Mouse (Mus musculus): ENCODE results near the gene Arr3.

Arr3 gene

DNA sequence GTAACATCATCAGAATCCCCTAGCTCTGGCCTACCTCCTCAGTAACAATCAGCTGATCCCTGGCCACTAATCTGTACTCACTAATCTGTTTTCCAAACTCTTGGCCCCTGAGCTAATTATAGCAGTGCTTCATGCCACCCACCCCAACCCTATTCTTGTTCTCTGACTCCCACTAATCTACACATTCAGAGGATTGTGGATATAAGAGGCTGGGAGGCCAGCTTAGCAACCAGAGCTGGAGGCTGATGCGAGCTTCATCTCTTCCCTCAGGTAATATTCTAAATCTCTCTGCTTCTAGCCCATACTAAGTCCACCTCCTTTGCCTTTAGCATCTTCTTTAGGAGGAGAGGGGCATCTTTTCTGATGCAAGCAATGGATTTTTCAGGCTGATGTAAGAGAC lies at the start of gene Arr3:
Gene Arr3, plus strand, starts transcription at position 184 of the 400 bp plus-strand sequence.
- DNase-seq = no peak

- no peak for DNase-seq
Observed at GRCm38 (mm10) chrX:100556026-100556425, 49.3 kb upstream of the Arr3 start.

GRCm38 (mm10) chrX:100565696-100566095 lies 39.6 kb upstream of the Arr3 start:
- no peak for DNase-seq

- no peak for DNase-seq
Observed at GRCm38 (mm10) chrX:100571951-100572350, 33.3 kb upstream of the Arr3 start, which contains the start of gene Awat1. Gene Awat1 (plus strand): TSS chrX:100572251.

- no peak for DNase-seq
Observed at GRCm38 (mm10) chrX:100594791-100595190, 10.5 kb upstream of the Arr3 start, which contains the start of gene P2ry4. Gene P2ry4 (minus strand): TSS chrX:100594869.

- DNase-seq = no peak
Observed at GRCm38 (mm10) chrX:100597439-100597838, 7.9 kb upstream of the Arr3 start.

DNA sequence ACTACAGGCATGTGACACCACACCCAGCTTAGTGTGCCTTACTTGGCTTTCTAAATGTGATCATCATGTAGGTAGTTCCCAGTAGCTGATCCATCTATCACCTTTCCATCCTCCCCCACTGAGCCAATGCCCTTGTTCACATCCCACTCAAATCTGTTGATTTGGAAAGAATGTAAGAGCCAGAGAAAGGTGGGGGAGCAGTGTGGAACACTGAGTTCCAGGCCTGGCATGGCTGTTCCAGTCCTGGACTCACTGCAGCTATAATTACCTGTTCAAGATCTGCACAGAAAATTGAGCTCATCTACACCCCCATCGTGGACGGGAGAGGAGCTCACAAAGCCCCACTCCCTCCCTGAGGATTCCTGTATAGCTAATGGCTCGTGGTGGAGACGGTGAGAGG lies 5.5 kb upstream of the Arr3 start:
- DNase-seq = no peak

GRCm38 (mm10) chrX:100618488-100618887 lies 13.2 kb downstream of the Arr3 start:
- no peak for DNase-seq

DNA sequence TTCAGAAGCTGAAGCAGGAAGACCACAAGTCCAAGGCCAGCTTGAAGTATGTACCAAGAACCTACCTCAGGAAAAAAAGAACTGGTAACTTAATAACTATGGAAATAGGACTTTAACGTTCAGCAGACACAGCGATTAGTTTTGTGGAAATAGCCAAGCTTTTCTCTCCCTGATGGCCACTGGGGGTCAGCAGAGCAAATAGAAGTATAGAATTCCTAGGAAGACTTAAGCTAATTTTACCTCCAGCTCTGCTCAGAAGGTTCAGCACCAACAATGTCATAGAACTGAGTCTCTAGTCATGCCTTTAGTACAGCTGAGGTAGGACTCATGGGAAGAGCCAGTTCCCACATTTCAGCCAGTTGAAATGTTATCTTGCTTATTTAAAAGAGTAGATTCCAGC lies 16.1 kb downstream of the Arr3 start:
- no peak for DNase-seq

GRCm38 (mm10) chrX:100624242-100624641 lies 18.9 kb downstream of the Arr3 start:
- DNase-seq = no peak

- no peak for DNase-seq
Observed at GRCm38 (mm10) chrX:100625146-100625545, 19.8 kb downstream of the Arr3 start.

DNA sequence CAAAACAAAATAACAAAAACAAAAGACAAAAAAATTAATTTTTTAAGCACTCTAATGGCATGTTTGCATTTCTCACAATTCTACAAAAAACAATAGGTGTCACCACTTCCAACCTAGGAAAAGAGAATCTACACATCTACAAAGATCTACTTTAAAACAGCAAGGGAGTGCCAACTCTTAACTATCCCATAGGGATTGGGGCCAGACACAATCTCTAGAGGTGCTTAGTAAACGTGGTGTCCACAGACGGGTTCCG lies 20.2 kb downstream of the Arr3 start, which contains the start of gene Kif4:
Gene Kif4, plus strand, starts transcription at position 192 of the 256 bp plus-strand sequence.
- no peak for DNase-seq

DNA sequence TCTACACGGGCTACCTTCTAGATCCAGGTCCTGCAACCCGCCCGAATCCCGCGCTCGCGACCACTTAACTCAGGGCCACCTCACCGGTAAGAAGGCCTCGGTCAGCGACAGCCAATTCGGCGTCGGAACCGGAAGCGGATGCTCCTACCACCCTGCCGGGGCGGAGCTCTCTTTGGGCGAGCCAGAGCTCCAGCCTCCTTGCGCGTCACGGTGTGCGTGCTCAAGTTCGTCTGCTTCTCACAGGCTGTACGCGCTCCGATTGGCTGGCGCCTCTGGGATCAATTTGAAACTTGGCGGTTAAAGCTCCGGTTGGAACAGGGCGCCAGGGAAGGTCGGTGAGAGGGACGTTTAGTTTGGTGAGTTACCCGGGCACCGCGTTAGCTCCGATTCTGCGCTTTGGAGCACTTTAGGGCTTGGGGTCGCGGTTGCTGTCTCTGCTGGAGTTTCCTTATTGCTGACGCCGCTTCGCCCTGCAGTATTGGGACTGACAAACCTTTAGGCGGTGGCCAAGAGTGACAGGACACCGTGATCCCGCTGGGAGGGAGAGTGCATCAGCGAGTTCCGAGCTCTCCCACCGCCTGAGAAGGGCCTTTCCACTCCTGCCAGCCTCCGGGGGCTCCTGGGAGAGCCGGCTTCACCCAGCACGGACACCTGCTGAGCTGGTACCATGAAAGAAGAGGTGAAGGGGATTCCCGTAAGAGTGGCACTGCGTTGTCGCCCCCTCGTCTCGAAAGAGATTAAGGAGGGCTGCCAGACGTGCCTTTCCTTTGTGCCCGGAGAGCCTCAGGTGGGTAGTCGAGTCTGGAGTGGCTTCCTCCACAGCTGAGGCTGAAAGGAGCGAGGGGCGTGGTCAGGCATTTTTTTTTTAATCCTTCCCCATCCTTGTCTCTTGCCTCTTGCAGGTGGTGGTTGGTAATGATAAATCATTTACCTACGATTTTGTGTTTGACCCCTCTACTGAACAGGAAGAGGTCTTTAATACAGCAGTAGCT lies 20.8 kb downstream of the Arr3 start, which contains the start of gene Pdzd11:
Gene Pdzd11, minus strand, starts transcription at position 767 of the 992 bp plus-strand sequence.
- peak; percentile 76 for DNase-seq

DNA sequence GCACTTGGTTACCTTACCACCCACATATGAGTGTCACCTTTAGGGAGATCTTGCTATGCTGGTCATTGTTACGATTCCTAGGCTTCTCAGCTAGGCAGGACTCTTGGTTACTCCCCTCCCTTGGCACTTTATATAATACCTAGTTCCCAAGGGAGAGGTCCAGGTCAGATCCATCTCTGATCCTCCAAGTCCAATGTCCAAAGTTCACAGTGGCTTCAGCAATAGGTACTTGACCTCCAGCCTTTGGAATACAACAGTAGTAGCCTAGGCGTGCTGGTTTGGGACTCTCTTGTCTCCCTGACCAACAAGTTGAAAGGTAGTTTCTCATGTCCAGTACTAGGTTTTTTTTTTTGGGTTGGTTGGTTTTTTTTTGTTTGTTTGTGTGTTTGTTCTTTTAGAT lies 23.8 kb downstream of the Arr3 start:
- DNase-seq = no peak

- DNase-seq = no peak
Observed at GRCm38 (mm10) chrX:100638477-100638876, 33.2 kb downstream of the Arr3 start.

DNA sequence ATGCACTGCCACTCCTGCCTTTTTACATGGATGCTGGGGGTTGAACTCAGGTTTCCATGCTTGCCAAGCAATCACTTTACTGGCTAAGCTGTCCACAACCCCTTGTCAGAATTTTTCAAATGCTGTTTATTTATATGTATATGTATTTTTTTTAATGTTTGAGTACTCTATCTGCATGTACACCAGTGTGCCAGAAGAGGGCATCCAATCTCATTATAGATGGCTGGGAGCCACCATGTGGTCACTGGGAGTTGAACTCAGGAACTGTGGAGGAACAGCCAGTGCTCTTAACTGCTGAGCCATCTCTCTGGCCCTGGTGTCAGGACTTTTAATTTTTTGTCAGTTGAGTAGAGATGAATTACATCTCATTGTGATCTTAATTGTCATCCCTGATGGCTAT lies 47.6 kb downstream of the Arr3 start:
- DNase-seq = no peak

DNA sequence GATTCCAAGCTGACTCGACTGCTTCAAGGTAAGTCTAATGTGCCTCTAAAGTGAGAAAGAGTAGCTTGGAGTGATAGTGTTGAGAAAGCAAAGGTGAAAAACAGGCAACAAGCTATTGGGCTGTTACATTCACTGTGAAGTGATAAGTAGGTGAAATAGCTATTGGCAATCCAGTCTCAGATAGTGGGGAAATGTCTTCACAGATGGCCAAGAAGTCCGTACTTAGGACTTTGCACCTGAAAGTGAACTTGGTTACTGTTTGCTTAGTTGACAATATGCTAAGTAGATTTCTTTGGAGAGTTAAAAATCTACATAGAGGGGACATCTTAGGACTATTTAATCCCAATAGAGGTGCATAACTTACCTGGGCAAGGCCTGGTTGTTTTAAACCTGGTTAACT lies 59.5 kb downstream of the Arr3 start:
- DNase-seq = no peak
